Mouse (Mus musculus) adipose tissue, adult 10 weeks (tissue): Measurements from ENCODE around the gene Acvrl1. TPM values are rescaled to one million over a fixed set of nuclear protein-coding genes. Genes with fewer than 3 reads are reported as not detected.

Source experiments
- polyA plus RNA-seq: library from polyadenylated mRNA; stranded (reverse); fragments of 350-450 nt; fragmentation: Illumina TruSeq; extraction: RNeasy Lipid Tissue Mini Kit (QIAGEN cat#74804); gene quantifications from one replicate; pipeline ENCODE4 v1.2.3, GENCODE M21; 2014; ENCODE audit warnings: low read depth, low replicate concordance

Acvrl1 gene
- polyA plus RNA-seq: 26.2 TPM

DNA sequence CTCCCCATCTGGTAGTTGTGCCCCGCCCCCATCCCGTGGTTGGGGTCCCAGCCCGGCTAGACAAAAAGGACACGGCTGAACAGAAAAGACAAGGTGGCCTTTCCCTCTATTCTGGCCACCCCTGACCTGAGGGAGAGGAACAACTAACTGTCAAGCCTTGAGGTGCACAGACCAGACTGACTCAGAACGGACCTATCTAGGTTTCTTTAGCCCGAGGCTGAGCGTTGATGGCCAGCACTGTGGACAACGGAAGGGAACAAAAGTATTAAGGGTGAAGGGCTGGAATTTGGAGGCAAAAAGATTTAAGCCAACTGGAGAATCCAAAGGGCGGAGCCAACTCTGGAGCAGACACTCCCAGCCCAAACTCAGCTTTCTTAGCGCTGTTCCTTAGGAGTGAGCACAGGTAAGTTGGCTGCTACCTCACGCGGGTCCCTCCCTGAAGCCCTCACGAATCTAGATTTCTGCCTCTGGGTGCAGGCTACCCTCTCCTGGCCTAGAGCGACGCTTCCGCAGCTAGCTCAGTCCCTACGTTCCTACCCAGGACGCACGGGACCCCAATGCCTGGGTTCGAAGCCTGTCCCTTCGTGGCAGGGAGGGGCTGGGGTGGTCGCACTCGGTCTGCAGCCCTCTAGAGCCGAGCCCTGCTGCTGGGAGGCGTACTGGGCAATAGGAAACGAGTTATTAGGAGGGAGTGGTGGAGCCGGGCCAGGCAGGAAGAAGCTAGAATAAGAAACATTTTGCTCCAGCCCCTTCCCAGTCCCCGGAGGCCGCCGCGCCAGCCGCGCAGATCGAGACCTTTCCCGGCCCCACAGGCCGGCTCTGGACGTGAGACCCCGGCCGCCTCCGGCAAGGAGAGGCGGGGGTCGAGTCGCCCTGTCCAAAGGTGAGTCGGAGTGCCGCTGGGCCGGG lies at the start of gene Acvrl1:
Acvrl1 (plus strand) TSS at position 342 of the 909 bp plus-strand sequence.

GRCm38 (mm10) chr15:101115511-101116110 lies 12.7 kb upstream of the Acvrl1 start, which contains the start of gene Ankrd33:
Ankrd33 (plus strand) TSS chr15:101115755.

DNA sequence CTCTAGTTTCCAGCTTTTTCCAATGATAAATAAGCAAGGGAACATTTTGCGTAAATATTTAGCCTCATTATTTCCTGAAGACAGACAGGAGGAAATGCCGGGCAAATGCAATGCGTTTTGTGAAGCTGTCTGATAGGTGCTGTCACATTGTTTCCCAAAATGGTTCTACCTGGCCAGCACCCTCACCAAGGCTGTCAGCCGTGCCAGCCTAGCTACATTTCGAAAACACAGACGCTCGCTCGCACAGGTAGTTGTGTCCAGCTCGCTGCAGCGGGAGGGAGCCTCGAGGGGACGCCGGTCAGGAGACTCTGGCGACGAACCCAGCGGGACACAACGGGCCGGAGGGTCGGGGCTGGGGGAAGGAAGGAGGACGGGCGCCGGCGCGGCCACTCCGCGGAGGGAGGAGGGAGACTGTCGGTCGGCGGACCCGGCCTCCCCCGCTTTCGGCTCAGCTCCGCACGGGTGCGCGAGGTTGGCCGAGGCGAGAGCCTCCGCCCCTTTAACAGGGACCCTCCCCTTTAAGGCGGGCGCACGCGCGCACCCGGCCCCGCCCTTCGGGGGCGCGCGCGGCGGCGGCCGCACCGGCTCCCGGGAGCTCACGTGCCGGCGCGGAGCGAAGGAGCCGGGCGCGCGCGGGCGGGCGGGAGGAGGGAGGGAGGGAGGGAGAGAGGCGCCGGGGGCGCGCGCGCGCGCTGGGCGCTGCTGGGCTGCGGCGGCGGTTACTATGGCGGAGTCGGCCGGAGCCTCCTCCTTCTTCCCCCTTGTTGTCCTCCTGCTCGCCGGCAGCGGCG lies 45.3 kb downstream of the Acvrl1 start, which contains the start of gene Acvr1b:
Acvr1b (plus strand) TSS at position 647 of the 791 bp plus-strand sequence.

Other genes with a start within 250 kb of the Acvrl1 start
- gene Gm47841, start 81.1 kb upstream of the Acvrl1 start, polyA plus RNA-seq: 0.72 TPM
- 3.7 TPM for gene Fignl2, start 50.0 kb upstream of the Acvrl1 start, polyA plus RNA-seq
- not detected for gene Ankrd33, start 12.8 kb upstream of the Acvrl1 start, polyA plus RNA-seq
- 25.3 TPM for gene Acvr1b, start 45.5 kb downstream of the Acvrl1 start, polyA plus RNA-seq
- gene Grasp, start 95.7 kb downstream of the Acvrl1 start, polyA plus RNA-seq: 4.1 TPM
- gene Nr4a1, start 125.7 kb downstream of the Acvrl1 start, polyA plus RNA-seq: 34.9 TPM
- 23.9 TPM for gene Atg101, start 155.8 kb downstream of the Acvrl1 start, polyA plus RNA-seq
- 3.1 TPM for gene 6030408B16Rik, start 164.7 kb downstream of the Acvrl1 start, polyA plus RNA-seq
- gene Krt80, start 241.6 kb downstream of the Acvrl1 start, polyA plus RNA-seq: 5.3 TPM